Mouse (Mus musculus) right cerebral cortex, postnatal 10 days (tissue): ENCODE results near the gene Fam90a1a.
A peak's percentile ranks its signal among the peaks of the same experiment; 100 is the strongest.
"Not testable (repeated sequence)": the region's sequence is repeated elsewhere in the genome, so short reads cannot be mapped to it uniquely, and the experiment has no call there.

Experiments
- DNase-seq, 2 experiments: peaks; one replicate each; pipeline ENCODE4 v3.0.0; 2021; ENCODE audit warnings: low spot score in 2 of 2

Fam90a1a gene

DNA sequence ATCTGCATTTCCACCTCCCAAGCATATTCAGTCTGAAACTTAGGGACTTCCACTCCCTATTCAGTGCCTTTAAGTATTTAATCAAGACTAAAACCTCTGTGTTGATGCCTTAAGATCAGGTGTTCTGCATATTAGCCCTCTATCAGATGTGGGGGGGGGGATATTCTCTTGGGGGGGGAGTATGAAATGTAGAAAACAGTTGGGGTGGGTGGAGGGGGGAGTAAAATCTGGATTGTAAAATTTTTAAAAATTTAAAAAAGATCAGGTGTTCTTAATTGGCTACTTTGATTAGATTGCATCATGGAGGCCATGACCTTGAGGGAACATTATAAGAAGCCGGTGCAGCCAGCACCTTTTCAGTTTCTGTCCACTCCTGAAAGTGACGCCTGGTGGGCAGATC is at the start of gene Fam90a1a:
Gene Fam90a1a, plus strand, starts transcription at position 301 of the 400 bp plus-strand sequence.
- no peak for DNase-seq

DNA sequence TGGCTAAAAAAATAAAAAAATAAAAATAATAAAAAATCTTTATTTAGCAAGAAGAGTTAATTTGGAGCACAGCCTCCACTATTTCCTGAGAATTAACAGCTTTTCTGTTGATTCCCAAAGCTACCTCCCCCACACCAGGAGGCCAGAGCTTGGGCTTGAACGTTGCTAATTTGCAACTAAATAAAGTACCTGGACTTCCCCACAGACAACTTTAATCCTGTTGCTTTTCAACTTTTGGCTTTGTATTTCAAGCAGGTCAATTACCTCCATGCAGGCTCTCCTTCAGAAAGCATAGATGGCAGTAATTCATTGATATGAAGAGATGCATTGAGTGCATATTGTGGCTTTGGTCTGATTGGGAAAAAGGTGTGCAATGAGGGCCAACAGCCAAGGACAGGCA is 46.6 kb upstream of the Fam90a1a start:
- no peak for DNase-seq

DNA sequence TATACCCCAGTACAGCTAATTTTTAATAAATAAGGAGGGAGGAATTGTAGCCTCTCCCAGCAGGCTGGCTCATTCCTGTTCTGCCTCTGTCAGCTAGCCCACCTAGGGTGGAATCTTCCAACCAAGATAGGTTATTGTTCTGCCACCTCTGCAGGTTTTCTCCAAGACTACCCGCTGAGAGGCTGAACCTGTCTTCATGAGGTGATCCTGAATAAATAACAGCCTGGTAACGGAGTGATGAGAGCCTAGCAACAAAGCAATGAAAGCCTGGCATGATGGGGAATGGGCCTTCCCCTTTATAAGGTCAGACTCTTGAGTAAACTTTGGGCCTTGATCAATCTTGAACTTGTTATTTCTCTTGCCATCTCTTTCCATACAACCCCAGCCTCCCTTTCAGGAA is 46.0 kb upstream of the Fam90a1a start:
- DNase-seq, result no peak

DNA sequence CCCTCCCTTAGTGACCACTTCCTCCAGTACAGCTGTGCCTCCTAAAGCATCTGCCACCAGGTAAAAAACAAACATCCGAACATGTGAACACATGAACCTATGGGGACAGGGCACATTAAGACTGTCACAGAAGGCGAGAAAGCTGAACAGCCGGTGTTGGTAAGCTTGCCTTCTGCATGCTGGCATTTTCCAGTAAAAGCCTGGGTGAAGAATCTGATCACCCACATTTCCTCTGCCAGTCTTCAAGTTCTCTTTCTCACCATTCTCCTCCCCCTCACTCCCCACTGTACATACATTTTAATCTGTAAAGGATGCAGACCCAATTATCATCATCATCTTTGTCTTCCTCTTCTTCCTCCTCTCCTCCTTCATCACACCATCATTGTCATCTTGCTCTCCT is 42.9 kb upstream of the Fam90a1a start:
- DNase-seq, result peak in 1 of 2 experiments; percentile 17

DNA sequence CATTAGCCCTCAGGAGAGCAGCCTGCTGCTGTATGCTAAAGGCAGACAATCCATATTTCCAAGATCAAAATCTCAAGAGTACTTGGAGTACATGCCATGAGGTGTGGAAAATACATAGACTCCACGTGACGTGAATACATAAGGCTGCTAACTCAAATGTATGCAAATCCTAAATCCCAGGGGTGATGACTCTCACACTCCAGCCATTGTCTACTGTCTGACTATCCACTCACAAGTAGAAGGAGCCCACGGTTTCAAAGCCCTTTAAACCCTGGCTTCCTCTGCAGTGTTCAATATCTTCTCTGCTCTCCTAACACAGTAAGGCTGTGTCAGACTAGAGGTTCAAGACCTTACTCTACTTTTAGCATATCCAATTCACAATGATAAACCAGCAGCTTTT is 27.8 kb upstream of the Fam90a1a start:
- not testable (repeated sequence) for DNase-seq

DNA sequence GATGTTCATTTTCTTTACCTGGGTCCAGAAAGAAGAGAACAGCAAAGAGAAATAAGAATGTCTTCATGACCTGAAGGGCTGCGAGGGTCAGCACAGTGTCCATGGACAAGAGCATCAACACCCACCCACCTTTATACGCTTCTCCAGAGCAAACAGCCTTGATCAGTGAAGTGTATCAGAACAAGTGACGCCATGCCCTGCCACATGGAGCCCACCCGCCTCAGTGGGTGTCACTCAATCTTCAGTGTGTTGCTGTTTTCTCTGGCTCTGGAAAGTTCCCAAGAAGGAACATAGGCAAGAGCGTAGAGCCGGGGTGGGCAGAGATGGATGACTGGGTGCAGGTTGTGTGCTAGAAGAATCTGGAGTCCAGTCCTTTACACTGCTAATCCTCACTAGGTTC is 25.9 kb upstream of the Fam90a1a start, which contains the start of gene Defb15:
Gene Defb15, minus strand, starts transcription at position 101 of the 400 bp plus-strand sequence.
- no peak for DNase-seq

DNA sequence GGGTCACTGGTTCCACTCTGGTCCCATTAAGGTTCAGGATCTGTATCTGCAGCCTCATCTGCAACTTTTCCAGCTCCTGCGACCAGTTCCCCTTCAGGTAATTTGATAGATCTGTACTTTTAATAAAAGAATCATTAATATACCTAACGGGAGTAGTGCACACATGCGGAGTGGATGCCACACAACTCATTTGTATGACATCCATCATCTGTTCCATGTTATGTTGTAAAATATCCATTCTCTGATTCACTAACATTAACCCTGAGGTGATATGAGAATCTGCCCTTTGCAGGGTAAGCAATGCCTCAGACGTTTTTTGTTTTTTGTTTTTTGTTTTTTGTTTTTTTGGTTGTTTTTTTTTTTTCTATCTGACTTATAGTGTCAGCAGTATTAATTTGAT is 20.5 kb upstream of the Fam90a1a start, which contains the start of gene Defb35:
Gene Defb35, plus strand, starts transcription at position 301 of the 400 bp plus-strand sequence.
- not testable (repeated sequence) for DNase-seq

DNA sequence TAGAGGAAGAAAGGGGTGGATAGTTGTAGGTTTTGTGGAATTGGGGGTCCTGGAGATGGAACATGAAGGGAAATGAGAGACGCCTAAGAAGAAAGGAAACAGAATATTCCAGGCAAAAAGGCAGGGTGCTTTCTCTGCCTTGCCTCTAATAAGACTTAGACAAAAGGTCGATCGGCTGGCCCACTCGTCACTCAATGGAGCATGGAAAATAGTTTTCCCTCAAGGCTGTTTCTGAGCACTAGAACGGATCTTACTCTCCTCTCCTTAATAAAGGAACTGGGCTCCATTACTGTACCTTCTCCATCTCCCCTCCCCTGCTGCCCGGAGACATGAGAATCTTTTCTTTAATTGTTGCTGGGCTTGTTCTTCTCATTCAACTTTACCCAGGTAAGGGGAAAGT is 12.1 kb upstream of the Fam90a1a start, which contains the start of gene Defb13:
Gene Defb13, plus strand, starts transcription at position 301 of the 400 bp plus-strand sequence.
- no peak for DNase-seq

DNA sequence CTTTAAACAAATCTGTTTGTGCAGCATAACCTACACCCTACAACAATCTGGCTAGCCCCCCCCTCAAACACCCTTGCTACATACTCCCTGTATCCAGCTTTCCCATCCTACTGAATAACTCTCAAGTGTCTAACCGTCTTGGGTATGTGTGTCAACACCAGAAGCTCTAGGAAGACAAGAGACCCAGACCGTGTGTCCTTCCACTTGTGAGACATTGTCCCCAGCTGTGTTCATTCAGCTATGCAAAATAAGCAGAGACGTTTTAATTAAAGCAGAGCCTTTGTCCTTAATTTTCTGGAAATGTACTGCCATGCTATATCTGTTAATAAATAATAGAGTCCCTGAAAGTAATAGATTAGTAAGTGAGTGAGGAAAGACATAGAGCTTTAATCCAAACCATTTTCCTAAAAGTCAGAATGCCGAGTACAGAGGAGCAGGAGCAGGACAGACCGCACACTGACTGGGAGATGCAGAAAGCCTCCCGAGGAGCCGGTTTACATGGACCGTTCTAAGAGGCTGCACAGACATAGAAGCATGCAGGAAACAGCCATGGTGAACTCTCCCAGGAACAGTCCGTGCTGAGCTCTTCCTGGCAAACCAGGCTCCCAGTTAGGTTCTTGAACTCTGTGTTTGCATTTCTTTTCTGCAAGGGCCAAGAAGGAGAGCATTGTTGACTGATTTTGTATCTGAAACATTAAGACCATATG is 11.1 kb upstream of the Fam90a1a start:
- DNase-seq, result no peak

DNA sequence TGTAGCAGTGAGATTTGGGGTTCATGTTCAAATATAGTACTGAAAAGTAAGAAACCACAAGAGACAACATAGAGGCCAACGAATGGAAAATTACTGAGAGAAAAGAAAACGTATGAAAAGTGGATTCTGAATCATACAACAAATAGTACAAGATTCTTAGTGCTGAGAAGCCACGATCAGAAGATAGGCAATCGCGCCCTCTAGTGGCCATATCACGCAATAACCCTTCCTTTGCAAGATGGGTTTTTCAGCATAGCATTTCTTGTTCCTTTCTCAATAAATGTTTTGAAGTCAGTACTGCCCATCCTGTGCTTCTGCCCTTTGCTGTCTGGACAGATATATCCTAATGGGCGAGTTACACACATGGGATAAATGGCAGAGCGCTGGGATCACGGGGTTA is 3.2 kb upstream of the Fam90a1a start:
- DNase-seq, result peak; percentile 51 to 70

DNA sequence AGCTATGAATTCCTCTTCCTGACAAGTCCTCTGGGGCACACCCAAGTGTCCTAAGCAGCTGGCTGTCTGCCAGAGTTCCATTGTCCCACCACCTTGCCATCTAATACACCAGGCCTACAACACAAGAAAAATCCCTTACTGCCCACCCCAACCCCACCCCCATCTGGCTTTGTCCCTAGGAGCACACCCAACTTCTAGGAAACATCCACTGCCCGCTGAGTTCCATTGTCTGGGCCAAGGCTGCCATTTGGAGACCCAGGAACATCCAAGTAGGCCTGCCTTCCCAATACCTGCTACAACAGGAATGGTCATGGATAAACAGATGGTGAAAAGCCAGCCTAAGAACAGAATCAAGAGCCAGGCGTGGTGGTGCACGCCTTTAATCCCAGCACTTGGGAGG is 2.2 kb upstream of the Fam90a1a start:
- no peak for DNase-seq

DNA sequence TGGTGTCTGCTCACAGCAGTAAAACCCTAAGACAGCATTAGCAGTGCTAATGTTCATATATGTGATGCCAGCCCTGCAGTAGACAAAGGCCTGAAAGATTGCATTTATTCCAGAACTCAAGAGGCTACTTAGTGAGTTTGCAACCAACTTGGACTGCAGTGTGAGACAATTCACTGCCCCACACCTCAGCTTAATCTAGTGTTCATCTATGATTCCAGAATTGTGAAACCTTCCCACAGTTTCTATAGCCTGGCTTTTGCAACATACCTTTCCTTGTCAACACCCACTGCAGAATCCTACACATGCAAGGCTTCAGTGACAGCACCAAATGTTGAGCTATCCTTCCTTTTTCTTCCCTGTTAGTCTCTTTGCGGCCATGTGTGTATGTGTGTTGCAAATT is 8.1 kb downstream of the Fam90a1a start:
- DNase-seq, result no peak

DNA sequence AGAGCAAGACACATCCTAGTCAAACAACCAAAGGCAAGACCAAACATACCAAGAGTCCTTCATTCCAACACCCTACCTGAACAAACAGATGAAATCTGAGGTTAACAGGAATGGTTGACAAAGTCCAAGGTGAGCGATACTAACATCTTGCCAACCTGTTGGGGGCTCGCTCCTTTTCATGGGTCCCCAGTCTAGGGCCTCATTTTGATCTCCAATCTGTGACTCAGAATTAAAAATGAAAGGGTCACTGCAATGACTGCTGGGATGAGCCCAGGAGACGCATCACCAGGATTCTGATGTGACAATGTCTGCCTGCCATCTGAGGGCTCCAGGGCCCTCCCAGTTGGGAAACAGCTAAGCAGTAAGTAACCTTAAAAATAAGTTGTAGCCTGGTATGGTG is 11.0 kb downstream of the Fam90a1a start, which contains the start of gene Ccdc70:
Gene Ccdc70, plus strand, starts transcription at position 301 of the 400 bp plus-strand sequence.
- no peak for DNase-seq

DNA sequence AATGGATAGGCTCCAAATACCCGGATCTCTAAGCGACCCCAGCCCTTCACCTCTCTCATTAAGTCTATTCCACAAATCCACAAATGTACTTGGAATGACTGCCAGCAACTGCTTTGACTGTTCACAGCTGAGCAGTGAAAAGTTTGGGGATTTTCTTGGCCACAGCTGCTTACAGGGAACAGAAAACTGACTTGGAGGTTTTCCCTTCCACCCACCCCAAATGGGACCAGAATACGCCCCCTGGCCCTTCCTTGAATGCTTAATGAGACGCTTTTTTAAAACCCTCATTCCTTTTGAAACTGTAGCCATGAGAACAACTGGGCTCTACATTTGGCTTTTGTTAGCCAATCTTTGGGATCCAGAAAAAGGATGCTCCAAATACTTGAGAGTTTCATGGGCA is 19.7 kb downstream of the Fam90a1a start:
- peak; percentile 63 to 68 for DNase-seq

DNA sequence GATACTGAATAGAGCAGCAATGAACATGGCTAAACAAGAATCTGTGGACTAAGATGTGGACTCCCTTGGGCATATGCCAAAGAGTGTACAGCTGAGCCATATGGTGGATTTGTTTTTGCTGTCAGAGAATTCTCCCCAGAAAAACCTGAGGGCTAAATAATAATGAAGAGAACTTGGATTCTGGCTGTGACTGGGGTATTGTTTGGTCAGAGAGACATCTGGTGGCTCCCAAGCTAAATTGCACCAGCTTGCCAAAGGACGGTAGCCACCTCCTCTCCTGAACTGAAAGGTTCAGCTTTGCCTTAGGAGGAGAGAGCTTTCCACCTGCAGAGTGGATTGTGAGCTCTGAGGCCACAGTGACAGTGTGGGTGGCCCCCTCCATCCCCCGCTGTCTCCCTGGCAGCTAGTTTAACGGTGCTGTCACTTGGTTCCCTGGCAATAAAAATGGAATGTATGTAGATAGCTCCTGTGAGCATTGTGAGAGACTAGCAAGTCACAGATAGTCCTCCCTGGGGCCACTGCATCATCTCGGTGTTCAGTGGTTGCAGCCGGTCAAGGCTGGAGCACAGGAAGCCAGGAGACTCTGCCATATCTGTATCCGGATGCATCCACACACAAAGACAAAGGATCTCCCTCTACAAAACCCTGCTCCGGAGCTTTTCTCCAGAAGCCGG is 23.3 kb downstream of the Fam90a1a start:
- DNase-seq, result peak; percentile 43 to 47

DNA sequence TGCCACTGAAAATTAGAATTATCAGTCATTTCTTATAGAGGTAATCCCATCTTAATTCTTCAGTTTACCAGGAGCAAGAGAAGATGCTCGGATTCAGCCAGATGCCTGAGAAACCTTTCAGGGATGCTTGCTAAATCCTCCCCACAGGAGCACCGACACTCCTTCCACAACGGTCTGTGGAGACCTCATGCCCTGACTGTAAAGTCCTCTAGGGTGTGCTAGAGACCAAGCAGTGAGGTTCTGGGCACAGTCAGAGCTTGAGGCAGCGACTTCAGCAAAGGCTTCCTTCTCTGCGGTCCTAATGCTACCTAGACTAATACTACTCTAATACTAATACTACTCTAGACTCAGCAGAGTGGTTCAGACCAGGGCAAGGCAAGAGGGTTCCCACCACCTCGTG is 33.7 kb downstream of the Fam90a1a start:
- DNase-seq, result peak; percentile 65 to 73

DNA sequence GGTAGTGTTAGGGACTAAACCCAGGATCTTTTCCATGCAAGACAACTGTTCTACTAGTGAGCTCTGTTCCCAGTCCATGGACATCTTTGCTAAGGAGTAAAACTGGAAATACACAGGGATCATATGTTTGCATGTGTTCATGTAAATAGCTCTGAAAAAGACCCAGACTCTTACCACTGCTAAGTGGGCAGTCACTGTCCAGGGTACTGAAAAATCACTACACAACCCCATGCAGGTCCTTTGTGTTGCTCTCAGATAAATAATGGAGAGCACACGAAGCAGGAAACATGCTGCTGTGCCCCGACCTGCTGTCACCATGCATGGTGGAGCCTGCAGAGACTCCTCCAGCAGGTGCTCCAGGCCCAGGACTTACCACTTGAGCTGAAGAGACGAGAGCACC is 36.7 kb downstream of the Fam90a1a start:
- DNase-seq, result no peak

DNA sequence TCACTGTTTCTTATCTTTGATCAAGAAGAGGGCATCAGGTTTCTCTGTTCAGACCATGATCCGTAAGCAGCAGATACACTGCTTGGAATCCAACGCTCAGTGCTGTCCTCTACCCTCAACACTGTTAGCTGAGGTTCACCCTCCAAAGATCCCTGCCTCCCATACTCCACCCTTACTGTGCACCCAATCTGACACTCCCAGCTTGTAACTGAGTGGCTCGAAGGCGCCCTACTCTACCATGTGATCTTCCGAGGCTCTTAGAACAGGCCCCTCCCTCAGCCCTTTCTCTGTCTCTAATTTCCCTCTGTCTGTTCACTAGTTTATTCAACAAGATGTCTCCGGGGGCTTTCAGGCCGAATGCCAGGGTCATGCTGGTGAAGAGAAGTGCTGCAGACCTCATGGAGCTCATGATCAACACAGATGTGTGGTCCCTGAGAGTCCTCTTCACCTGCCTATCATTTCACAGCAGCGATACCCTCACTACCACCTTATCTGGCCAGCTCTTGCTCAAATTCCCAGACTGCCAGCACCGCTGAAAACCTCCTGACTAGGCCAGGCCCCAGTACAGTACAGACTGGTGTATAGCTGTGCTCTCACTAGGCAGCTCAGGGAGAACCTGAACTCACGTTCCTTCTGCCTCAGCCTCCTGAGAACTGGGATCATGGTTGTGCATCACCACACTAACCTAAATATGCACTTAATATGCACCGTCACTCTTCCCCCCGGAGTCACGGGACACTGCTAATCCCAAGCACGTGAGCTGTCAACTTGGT is 46.4 kb downstream of the Fam90a1a start:
- no peak for DNase-seq

DNA sequence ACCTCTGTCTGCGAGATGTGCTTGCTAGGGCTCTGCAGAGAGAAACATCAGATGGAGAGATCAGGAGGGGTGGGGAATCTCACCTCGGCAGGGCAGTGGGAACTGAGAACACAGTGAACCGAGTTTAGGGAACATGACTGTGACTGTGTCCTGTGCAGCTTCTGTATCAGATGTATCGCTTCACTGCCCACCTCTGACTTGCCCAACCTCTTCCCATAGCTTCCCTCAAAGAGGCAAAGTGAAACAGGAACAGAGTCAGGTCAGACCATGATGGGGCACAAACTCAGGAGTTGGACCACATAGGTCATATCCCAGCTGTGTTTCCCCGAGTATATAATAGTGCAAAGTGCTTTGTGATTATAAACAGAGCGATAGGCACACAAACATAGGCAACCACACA is 47.9 kb downstream of the Fam90a1a start:
- no peak for DNase-seq

DNA sequence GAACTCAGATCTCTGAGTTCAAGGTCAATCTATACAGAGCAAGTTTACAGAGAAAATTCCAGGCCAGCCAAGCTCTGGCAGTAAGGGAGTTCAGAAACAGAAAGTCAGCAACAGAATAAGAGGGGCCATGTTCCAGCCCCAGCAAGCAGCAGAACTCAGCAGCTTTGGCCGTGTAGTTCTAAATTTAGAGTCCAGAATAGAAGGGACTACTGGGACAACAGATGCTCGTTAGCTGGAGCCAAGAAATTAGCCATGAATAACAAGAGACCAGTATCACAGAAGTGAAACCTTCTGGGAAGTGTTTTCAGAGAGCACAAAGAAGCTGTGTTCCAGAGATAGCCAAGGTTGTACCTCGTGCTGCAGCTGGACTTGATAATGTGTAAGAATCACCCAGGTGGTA is 50.9 kb downstream of the Fam90a1a start:
- DNase-seq, result no peak

DNA sequence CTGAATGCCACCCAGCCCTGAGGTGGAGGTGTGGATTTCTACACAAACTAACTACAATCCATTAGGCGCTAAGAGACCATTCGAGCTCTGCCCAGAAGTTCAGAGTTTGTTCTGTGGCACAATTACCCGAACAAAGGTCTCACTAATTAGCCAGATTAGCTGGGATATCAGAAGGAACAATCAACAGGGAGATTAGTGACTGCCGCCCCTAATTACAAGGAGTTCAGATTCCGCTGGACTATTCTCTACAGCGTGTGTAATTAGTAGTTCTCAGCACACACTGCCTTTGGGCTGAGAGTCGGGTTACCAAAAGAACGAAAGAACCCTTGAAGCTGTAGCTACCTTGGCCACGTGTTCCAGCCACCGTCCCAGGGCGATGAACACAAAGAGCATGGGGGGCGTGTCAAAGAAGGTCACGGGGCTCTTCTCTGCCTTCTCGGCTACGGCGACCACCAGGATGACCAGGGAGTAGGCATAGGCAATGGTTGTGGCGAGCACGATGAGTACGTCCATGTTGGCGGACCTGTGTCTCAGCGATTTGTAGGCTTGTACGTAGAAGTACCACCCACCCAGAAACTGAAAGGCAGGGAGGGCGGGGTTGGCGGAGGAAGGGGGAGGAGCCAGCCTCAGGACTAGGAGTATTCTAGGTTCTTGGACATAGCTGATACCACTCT is 54.7 kb downstream of the Fam90a1a start:
- DNase-seq, result peak; percentile 35 to 44
